Mouse (Mus musculus): ENCODE data around the gene Gm10234. TPM values are rescaled to one million over a fixed set of nuclear protein-coding genes. Genes with fewer than 3 reads are reported as not detected.

Gm10234 gene
- total RNA-seq (2021), result not detected
- long read RNA-seq, experiment 1, result 0 reads
- long read RNA-seq, experiment 2, result 0 reads

GRCm38 (mm10) chr6:95321812-95322211, at the start of gene Gm10234:
Gene Gm10234 (plus strand): TSS chr6:95322112.
- intact Hi-C loops (cut with DNase I), result no loop called here
- DNase-seq, result no peak

- DNase-seq, result no peak
- intact Hi-C loops (cut with DNase I), result no loop called here
These were observed 44.3 kb upstream of the Gm10234 start for GRCm38 (mm10) chr6:95277633-95278032.

GRCm38 (mm10) chr6:95296025-95296424, 25.9 kb upstream of the Gm10234 start:
- no peak for DNase-seq
- intact Hi-C loops (cut with DNase I), result no loop called here

GRCm38 (mm10) chr6:95298387-95298786, 23.5 kb upstream of the Gm10234 start:
- DNase-seq, result no peak
- intact Hi-C loops (cut with DNase I), result no loop called here

- no peak for DNase-seq
- intact Hi-C loops (cut with DNase I), result no loop called here
These were observed 21.3 kb upstream of the Gm10234 start for GRCm38 (mm10) chr6:95300658-95301057.

- no peak for DNase-seq
- intact Hi-C loops (cut with DNase I), result no loop called here
These were observed 9.3 kb downstream of the Gm10234 start for GRCm38 (mm10) chr6:95331191-95331590.

- intact Hi-C loops (cut with DNase I), result no loop called here
- no peak for DNase-seq
These were observed 12.9 kb downstream of the Gm10234 start for GRCm38 (mm10) chr6:95334781-95335180.

- intact Hi-C loops (cut with DNase I), result no loop called here
- no peak for DNase-seq
These were observed 27.5 kb downstream of the Gm10234 start for GRCm38 (mm10) chr6:95349378-95349777.

GRCm38 (mm10) chr6:95353043-95353442, 31.1 kb downstream of the Gm10234 start:
- no peak for DNase-seq
- intact Hi-C loops (cut with DNase I), result no loop called here

- no peak for DNase-seq
- intact Hi-C loops (cut with DNase I), result no loop called here
These were observed 32.0 kb downstream of the Gm10234 start for GRCm38 (mm10) chr6:95353886-95354285.

- no peak for DNase-seq
- intact Hi-C loops (cut with DNase I), result no loop called here
These were observed 38.2 kb downstream of the Gm10234 start for GRCm38 (mm10) chr6:95360084-95360483.

GRCm38 (mm10) chr6:95362707-95363106, 40.8 kb downstream of the Gm10234 start:
- intact Hi-C loops (cut with DNase I), result no loop called here

GRCm38 (mm10) chr6:95371811-95372210, 49.9 kb downstream of the Gm10234 start:
- intact Hi-C loops (cut with DNase I), result no loop called here
- no peak for DNase-seq

More at GRCm38 (mm10) chr6:95362707-95363106, 40.8 kb downstream of the Gm10234 start:
- no peak for DNase-seq

Other genes with a start within 250 kb of the Gm10234 start
- 1 to 10 TPM; 2.1 to 2.2 TPM for gene Kbtbd8, start 204.9 kb upstream of the Gm10234 start, total RNA-seq (2021)